Mouse (Mus musculus): ENCODE measurements at regions not wholly inside any gene's neighbourhood (a gene's known extent, or its start where the extent isn't known, plus 50 kb on each side); places are given as distances from the start of the nearest gene placed in this dataset.

GRCm38 (mm10) chr3:57228400-57228799 is 73.4 kb downstream of the Tm4sf1 start:
- Histone ChIP-seq H3K27ac (no peak overlapping the region), H3K4me3 (no peak overlapping the region)
- DNase-seq (ENCODE audit: low spot score in 2 of 2), result no peak
- TF ChIP-seq CTCF (conservative IDR thresholded peaks at IDR 0.05), result no peak

- TF ChIP-seq CTCF (conservative IDR thresholded peaks at IDR 0.05), result no peak
- Histone ChIP-seq H3K4me3 (no peak overlapping the region), H3K27ac (no peak overlapping the region)
- DNase-seq (ENCODE audit: low spot score in 2 of 2), result no peak
These were observed 78.0 kb downstream of the Tm4sf1 start for GRCm38 (mm10) chr3:57223773-57224172.

GRCm38 (mm10) chr3:57222318-57222914 is 79.4 kb downstream of the Tm4sf1 start:
- no peak for DNase-seq (ENCODE audit: low spot score in 2 of 2)
- Histone ChIP-seq H3K4me3 (no peak overlapping the region), H3K27ac (no peak overlapping the region)
- no peak for TF ChIP-seq CTCF (conservative IDR thresholded peaks at IDR 0.05)

- TF ChIP-seq CTCF (conservative IDR thresholded peaks at IDR 0.05), result no peak
- H3K27ac ChIP-seq, result no peak overlapping the region
- no peak overlapping the region for H3K4me3 ChIP-seq
- no peak for DNase-seq (ENCODE audit: low spot score in 2 of 2)
These were observed 83.4 kb downstream of the Tm4sf1 start for GRCm38 (mm10) chr3:57218431-57218830.

- no peak overlapping the region for H3K4me3 ChIP-seq
- DNase-seq (ENCODE audit: low spot score in 2 of 2), result peak; percentile 49 to 78
- peak; percentile 94 for TF ChIP-seq CTCF (conservative IDR thresholded peaks at IDR 0.05)
- H3K27ac ChIP-seq, result no peak overlapping the region
These were observed 97.6 kb downstream of the Tm4sf1 start for GRCm38 (mm10) chr3:57204066-57204723.

GRCm38 (mm10) chr3:57203418-57203817 is 98.4 kb downstream of the Tm4sf1 start:
- no peak overlapping the region for H3K27ac ChIP-seq
- no peak overlapping the region for H3K4me3 ChIP-seq
- DNase-seq (ENCODE audit: low spot score in 2 of 2), result no peak
- no peak for TF ChIP-seq CTCF (conservative IDR thresholded peaks at IDR 0.05)

GRCm38 (mm10) chr3:57181587-57181986 is 120.2 kb downstream of the Tm4sf1 start:
- H3K4me3 ChIP-seq, result no peak overlapping the region
- no peak for TF ChIP-seq CTCF (conservative IDR thresholded peaks at IDR 0.05)
- DNase-seq (ENCODE audit: low spot score in 2 of 2), result no peak
- H3K27ac ChIP-seq, result no peak overlapping the region

GRCm38 (mm10) chr3:57153177-57153948 is 148.4 kb downstream of the Tm4sf1 start:
- H3K4me3 ChIP-seq, result no peak overlapping the region
- TF ChIP-seq CTCF (conservative IDR thresholded peaks at IDR 0.05), result no peak
- no peak for DNase-seq (ENCODE audit: low spot score in 2 of 2)
- H3K27ac ChIP-seq, result no peak overlapping the region

- Histone ChIP-seq H3K27ac (no peak overlapping the region), H3K4me3 (no peak overlapping the region)
- TF ChIP-seq CTCF (conservative IDR thresholded peaks at IDR 0.05), result no peak
- DNase-seq (ENCODE audit: low spot score in 2 of 2), result no peak
These were observed 152.6 kb downstream of the Tm4sf1 start for GRCm38 (mm10) chr3:57149156-57149555.

GRCm38 (mm10) chr3:57136847-57137246 is 164.9 kb downstream of the Tm4sf1 start:
- Histone ChIP-seq H3K4me3 (peak overlapping the region; percentile 28; the same call in 1 of the 2 replicates), H3K27ac (no peak overlapping the region)
- no peak for TF ChIP-seq CTCF (conservative IDR thresholded peaks at IDR 0.05)
- no peak for DNase-seq (ENCODE audit: low spot score in 2 of 2)

- H3K4me3 ChIP-seq, result no peak overlapping the region
- TF ChIP-seq CTCF (conservative IDR thresholded peaks at IDR 0.05), result no peak
- no peak for DNase-seq (ENCODE audit: low spot score in 2 of 2)
- H3K27ac ChIP-seq, result no peak overlapping the region
These were observed 173.2 kb downstream of the Tm4sf1 start for GRCm38 (mm10) chr3:57128606-57129005.

- peak; percentile 9 to 16 for DNase-seq (ENCODE audit: low spot score in 2 of 2)
- peak overlapping the region; percentile 29; the same call in 1 of the 2 replicates for H3K27ac ChIP-seq
- no peak for TF ChIP-seq CTCF (conservative IDR thresholded peaks at IDR 0.05)
- H3K4me3 ChIP-seq, result no peak overlapping the region
These were observed 175.8 kb downstream of the Tm4sf1 start for GRCm38 (mm10) chr3:57125792-57126485.

- DNase-seq (ENCODE audit: low spot score in 2 of 2), result no peak
- TF ChIP-seq CTCF (conservative IDR thresholded peaks at IDR 0.05), result no peak
- H3K4me3 ChIP-seq, result no peak overlapping the region
- H3K27ac ChIP-seq, result no peak overlapping the region
These were observed 183.8 kb downstream of the Tm4sf1 start for GRCm38 (mm10) chr3:57118016-57118415.
